Mouse (Mus musculus): ENCODE results near the gene Sgo2a. TPM values are rescaled to one million over a fixed set of nuclear protein-coding genes. Genes with fewer than 3 reads are reported as not detected.
"Not testable (repeated sequence)": the region's sequence is repeated elsewhere in the genome, so short reads cannot be mapped to it uniquely, and the experiment has no call there.

The Sgo2a gene
- polyA plus RNA-seq, 1 experiment: 4.3 TPM

DNA sequence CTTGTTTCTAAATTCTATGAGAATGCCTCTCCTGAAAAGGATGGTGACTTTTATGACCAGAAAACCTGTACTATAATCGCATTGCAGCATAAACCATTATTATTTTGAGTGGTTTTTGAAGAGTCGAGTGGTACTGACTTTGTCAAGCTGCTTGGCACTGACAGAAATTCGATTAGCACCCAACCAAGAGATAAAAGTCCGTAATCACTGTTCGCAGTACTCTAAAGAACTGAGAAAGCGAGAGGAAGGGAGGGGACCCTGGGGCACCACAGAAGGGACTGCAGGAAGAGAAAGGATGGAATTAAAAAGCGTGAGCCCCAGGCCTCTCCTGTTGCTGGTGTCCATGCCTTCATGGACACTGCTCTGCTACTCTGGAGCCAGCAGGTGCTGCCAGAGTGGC lies 31.9 kb downstream of the Sgo2a start:
- TF ChIP-seq USF1 (IDR thresholded peaks at IDR 0.05; ENCODE audit: low read depth) (no peak), MAX (IDR thresholded peaks at IDR 0.05) (no peak), MYOG (IDR thresholded peaks at IDR 0.05; ENCODE audit: control insufficient read depth, extremely low read depth, insufficient read length) (no peak), FOSL1 (IDR thresholded peaks at IDR 0.05; ENCODE audit: insufficient read depth, low read length, poor library complexity, severe bottlenecking) (no peak), CEBPB (IDR thresholded peaks at IDR 0.05; ENCODE audit: low read depth) (no peak), MYOD1 (IDR thresholded peaks at IDR 0.05; ENCODE audit: control insufficient read depth, insufficient read length, low read depth) (no peak), CTCF (IDR thresholded peaks at IDR 0.05; ENCODE audit: control insufficient read depth, insufficient read depth, insufficient read length) (no peak)

DNA sequence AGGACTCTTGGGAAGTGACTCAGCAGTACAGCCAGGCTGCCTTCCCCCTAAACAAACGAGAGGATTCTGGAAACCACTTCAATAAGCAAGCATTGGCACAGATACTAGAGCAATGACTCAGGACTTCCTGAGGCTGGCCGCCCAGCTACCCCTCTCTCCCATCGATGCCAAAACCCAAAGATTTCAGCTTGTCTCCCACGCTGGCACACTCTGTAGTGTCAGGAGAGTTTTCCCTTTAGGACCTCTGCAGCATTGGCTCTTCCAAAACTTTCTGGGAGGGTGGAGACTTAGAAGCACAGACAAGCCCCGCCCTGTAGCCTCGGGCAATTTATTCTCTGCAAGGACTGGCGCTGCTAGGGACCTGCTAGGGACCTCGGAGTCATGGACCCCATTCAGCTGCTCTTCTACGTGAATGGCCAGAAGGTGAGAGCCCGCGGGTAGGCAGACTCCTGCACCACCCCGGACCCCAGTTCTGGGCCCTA lies 33.9 kb downstream of the Sgo2a start, which contains the start of gene Aox1:
TSS of gene Aox1 (plus strand) at position 296 of the 482 bp plus-strand sequence.
- TF ChIP-seq FOSL1 (IDR thresholded peaks at IDR 0.05; ENCODE audit: insufficient read depth, low read length, poor library complexity, severe bottlenecking): peak; percentile 31
- TF ChIP-seq CEBPB (IDR thresholded peaks at IDR 0.05; ENCODE audit: low read depth): no peak
- TF ChIP-seq MAX (IDR thresholded peaks at IDR 0.05): peak; percentile 41
- Histone ChIP-seq H3ac (ENCODE audit: control insufficient read depth, insufficient read length, low read depth) (peak within 1 kb of the TSS; percentile 54), H3K36me3 (ENCODE audit: control insufficient read depth, insufficient read depth) (peaks cover 24% of the 10 kb centered on the region), H3K79me3 (ENCODE audit: low read depth) (peaks cover 4% of the 10 kb centered on the region), H3K4me3 (ENCODE audit: insufficient read depth, poor library complexity, severe bottlenecking) (peak within 1 kb of the TSS; percentile 47), H3K79me2 (ENCODE audit: control insufficient read depth, insufficient read depth) (peaks cover 39% of the 10 kb centered on the region), H3K27me3 (ENCODE audit: control insufficient read depth, insufficient read depth, insufficient read length) (no peaks in the 10 kb centered on the region)

More for the DNA sequence above, 31.9 kb downstream of the Sgo2a start:
- Histone ChIP-seq H3K79me2 (ENCODE audit: control insufficient read depth, insufficient read depth) (peaks cover 36% of the 10 kb centered on the region), H3K27me3 (ENCODE audit: control insufficient read depth, insufficient read depth, insufficient read length) (no peaks in the 10 kb centered on the region), H3ac (ENCODE audit: control insufficient read depth, insufficient read length, low read depth) (no peak overlapping the region), H3K36me3 (ENCODE audit: control insufficient read depth, insufficient read depth) (peaks cover 41% of the 10 kb centered on the region), H3K79me3 (ENCODE audit: low read depth) (peaks cover 7% of the 10 kb centered on the region), H3K4me3 (ENCODE audit: insufficient read depth, poor library complexity, severe bottlenecking) (no peak overlapping the region)

DNA sequence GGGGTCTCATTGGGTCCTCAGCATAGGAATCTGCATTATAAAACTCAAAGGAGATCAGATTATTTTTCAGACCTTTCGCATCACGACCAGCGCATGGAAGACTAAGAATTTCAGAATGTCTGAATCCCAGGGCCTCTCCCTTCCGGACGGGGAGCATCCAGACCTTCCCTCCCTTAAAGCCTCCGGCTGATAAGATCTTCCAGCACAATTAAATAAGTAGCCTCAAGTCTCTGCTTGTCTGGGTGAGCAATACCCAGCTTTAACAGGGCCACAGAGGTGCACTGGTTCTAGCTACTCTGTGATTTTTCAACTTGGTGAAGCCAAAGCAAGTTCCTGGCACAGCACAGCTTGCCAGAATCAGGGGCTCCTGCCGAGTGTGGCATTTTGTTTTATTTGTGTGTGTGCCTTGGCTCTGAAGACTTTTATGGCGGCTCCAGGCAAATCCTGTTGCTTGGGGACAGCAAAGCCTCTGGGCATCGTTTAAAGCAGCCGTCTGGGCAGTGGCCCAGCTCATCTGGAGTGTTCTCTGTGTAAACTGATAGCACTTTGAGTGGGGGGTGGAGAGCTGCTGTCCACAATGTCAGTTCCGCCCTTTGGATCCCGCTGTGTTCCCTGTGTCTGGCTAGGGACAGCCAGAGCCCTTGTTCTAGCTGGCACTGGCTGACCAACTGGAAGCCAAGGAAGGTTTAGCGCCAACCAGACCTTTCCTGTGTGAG lies 34.5 kb downstream of the Sgo2a start:
- H3ac ChIP-seq (ENCODE audit: control insufficient read depth, insufficient read length, low read depth): peak overlapping the region; percentile 54
- H3K79me2 ChIP-seq (ENCODE audit: control insufficient read depth, insufficient read depth): peaks cover 44% of the 10 kb centered on the region
- no peak for TF ChIP-seq CEBPB (IDR thresholded peaks at IDR 0.05; ENCODE audit: low read depth)
- no peak for TF ChIP-seq MAX (IDR thresholded peaks at IDR 0.05)
- TF ChIP-seq CTCF (IDR thresholded peaks at IDR 0.05; ENCODE audit: control insufficient read depth, insufficient read depth, insufficient read length): no peak
- no peak for TF ChIP-seq MYOG (IDR thresholded peaks at IDR 0.05; ENCODE audit: control insufficient read depth, extremely low read depth, insufficient read length)
- H3K36me3 ChIP-seq (ENCODE audit: control insufficient read depth, insufficient read depth): peaks cover 18% of the 10 kb centered on the region
- H3K79me3 ChIP-seq (ENCODE audit: low read depth): peaks cover 4% of the 10 kb centered on the region
- H3K4me3 ChIP-seq (ENCODE audit: insufficient read depth, poor library complexity, severe bottlenecking): peak overlapping the region; percentile 47
- H3K27me3 ChIP-seq (ENCODE audit: control insufficient read depth, insufficient read depth, insufficient read length): no peaks in the 10 kb centered on the region

DNA sequence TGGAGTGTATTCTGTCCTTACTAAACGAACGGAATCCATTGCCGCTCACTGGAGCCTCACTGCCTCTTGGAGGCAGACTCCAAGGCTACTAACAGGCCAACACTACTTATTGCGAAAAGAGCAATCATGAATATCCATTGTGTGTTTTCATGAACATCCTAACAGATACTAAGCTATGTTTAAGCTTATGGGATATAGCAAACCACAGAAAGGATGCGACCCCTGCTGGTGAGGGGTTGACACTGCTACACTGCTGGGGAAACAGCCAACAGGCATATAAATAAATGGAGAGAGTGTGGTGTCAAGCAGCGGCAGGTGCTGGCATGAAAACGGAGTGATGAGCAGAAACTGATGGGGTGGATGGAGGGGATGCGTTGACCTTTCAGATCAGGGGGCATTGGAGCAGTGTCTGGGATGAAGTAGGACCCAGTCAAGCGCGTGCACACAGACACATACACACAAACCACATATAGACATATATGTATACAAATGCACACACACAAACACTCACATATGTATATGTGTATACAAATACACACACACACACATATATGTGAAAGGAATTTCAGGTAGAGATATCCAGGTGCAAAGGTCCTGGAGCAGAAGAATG lies 35.5 kb downstream of the Sgo2a start:
- Histone ChIP-seq H3K27me3 (ENCODE audit: control insufficient read depth, insufficient read depth, insufficient read length) (no peaks in the 10 kb centered on the region), H3K4me3 (ENCODE audit: insufficient read depth, poor library complexity, severe bottlenecking) (peak overlapping the region; percentile 47), H3K36me3 (ENCODE audit: control insufficient read depth, insufficient read depth) (peaks cover 11% of the 10 kb centered on the region), H3K79me3 (ENCODE audit: low read depth) (peaks cover 5% of the 10 kb centered on the region), H3ac (ENCODE audit: control insufficient read depth, insufficient read length, low read depth) (no peak overlapping the region), H3K79me2 (ENCODE audit: control insufficient read depth, insufficient read depth) (peaks cover 44% of the 10 kb centered on the region)
- TF ChIP-seq MYOG (IDR thresholded peaks at IDR 0.05; ENCODE audit: control insufficient read depth, extremely low read depth, insufficient read length) (no peak), MAX (IDR thresholded peaks at IDR 0.05) (no peak), CTCF (IDR thresholded peaks at IDR 0.05; ENCODE audit: control insufficient read depth, insufficient read depth, insufficient read length) (peak; percentile 42), FOSL1 (IDR thresholded peaks at IDR 0.05; ENCODE audit: insufficient read depth, low read length, poor library complexity, severe bottlenecking) (no peak), CEBPB (IDR thresholded peaks at IDR 0.05; ENCODE audit: low read depth) (peak; percentile 43), MYOD1 (IDR thresholded peaks at IDR 0.05; ENCODE audit: control insufficient read depth, insufficient read length, low read depth) (no peak), USF1 (IDR thresholded peaks at IDR 0.05; ENCODE audit: low read depth) (no peak)

DNA sequence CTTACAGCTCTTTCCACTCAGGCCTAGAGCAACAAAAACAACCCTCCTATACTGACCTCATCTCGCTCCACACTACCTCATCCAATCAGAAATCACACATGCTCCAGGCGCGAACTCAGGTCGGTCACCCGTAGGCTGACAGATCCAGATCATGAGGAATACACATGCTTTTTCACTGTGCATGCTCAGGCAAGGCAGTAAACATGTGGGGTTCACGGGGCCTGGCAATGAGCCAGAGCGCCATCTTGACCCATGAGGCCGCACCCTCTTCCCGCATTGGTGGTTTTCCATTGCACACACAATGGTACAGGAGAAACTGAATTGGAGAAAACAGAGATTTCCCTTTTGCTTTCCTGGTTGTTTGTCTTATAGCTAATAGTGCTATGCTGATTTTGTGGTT lies 41.5 kb downstream of the Sgo2a start:
- H3K4me3 ChIP-seq (ENCODE audit: insufficient read depth, poor library complexity, severe bottlenecking): not testable (repeated sequence)

DNA sequence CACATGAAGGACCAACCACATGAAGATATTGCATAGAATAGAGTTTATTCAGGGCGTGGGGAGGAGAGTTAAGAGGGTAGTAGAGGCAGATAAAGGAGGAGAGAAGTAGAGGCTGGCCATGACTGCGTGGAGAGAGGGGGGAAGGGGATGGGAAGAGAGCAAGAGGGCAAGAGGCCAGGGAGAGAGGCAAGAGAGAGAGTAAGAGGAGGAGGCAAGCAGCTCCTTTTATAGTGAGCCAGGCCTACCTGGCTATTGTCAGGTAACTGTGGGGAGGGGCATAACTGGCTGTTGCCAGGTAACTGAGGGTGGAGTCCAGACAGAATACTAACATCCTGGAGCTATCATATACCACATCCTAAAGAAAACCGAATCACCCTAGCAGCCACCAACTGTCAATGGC lies 49.3 kb downstream of the Sgo2a start:
- H3ac ChIP-seq (ENCODE audit: control insufficient read depth, insufficient read length, low read depth): no peak overlapping the region
- no peaks in the 10 kb centered on the region for H3K27me3 ChIP-seq (ENCODE audit: control insufficient read depth, insufficient read depth, insufficient read length)
- H3K79me2 ChIP-seq (ENCODE audit: control insufficient read depth, insufficient read depth): no peaks in the 10 kb centered on the region
- H3K79me3 ChIP-seq (ENCODE audit: low read depth): no peaks in the 10 kb centered on the region
- peaks cover 29% of the 10 kb centered on the region for H3K36me3 ChIP-seq (ENCODE audit: control insufficient read depth, insufficient read depth)
- TF ChIP-seq CTCF (IDR thresholded peaks at IDR 0.05; ENCODE audit: control insufficient read depth, insufficient read depth, insufficient read length): no peak
- no peak for TF ChIP-seq MYOG (IDR thresholded peaks at IDR 0.05; ENCODE audit: control insufficient read depth, extremely low read depth, insufficient read length)
- no peak for TF ChIP-seq MYOD1 (IDR thresholded peaks at IDR 0.05; ENCODE audit: control insufficient read depth, insufficient read length, low read depth)
- TF ChIP-seq USF1 (IDR thresholded peaks at IDR 0.05; ENCODE audit: low read depth): no peak
- no peak for TF ChIP-seq MAX (IDR thresholded peaks at IDR 0.05)
- no peak for TF ChIP-seq CEBPB (IDR thresholded peaks at IDR 0.05; ENCODE audit: low read depth)
- no peak for TF ChIP-seq FOSL1 (IDR thresholded peaks at IDR 0.05; ENCODE audit: insufficient read depth, low read length, poor library complexity, severe bottlenecking)
- H3K4me3 ChIP-seq (ENCODE audit: insufficient read depth, poor library complexity, severe bottlenecking): no peak overlapping the region

More for the DNA sequence above, 41.5 kb downstream of the Sgo2a start:
- not testable (repeated sequence) for H3K27me3 ChIP-seq (ENCODE audit: control insufficient read depth, insufficient read depth, insufficient read length); H3K36me3 ChIP-seq (ENCODE audit: control insufficient read depth, insufficient read depth); H3K79me3 ChIP-seq (ENCODE audit: low read depth); H3ac ChIP-seq (ENCODE audit: control insufficient read depth, insufficient read length, low read depth)
- H3K79me2 ChIP-seq (ENCODE audit: control insufficient read depth, insufficient read depth): peaks cover 21% of the 10 kb centered on the region

Data from C2C12 (cell line).